9 mouse cellular contexts compared by ENCODE assay signal in genomic region chr4:40936175-40936839, GRCm38 (mm10). TPM values are rescaled to one million over a fixed set of nuclear protein-coding genes. Genes with fewer than 3 reads are reported as not detected.
DNase-seq lines count a peak whose midpoint lies in the region; ATAC-seq lines count a peak whose summit lies in the region.
"Had no signal": no experiment of that assay in that cellular context is flagged by ENCODE, and none has a peak within 500 bp of the region (broad histone marks: within the 10 kb centered on the region; RNA-seq: fewer than 3 reads in every experiment).

No protein-coding gene starts in this region.

- H3K9ac ChIP-seq in forebrain, embryonic 16.5 days (replicated peaks; ENCODE audit: low read depth, low read length) = no peak overlapping the region
- no peak overlapping the region for H3K9ac ChIP-seq in forebrain, embryonic 11.5 days (ENCODE audit: low read length)
- H3K9ac ChIP-seq in midbrain, embryonic 14.5 days (replicated peaks; ENCODE audit: low read length) = no peak overlapping the region

- H3K4me1 ChIP-seq in forebrain, embryonic 16.5 days (replicated peaks; ENCODE audit: control insufficient read depth, insufficient read depth, low read length) = no peaks in the 10 kb centered on the region
- H3K4me1 ChIP-seq in forebrain, embryonic 11.5 days (replicated peaks; ENCODE audit: control insufficient read depth, insufficient read depth, low read length) = no peaks in the 10 kb centered on the region
- no peaks in the 10 kb centered on the region for H3K4me1 ChIP-seq in midbrain, embryonic 14.5 days (ENCODE audit: control insufficient read depth, insufficient read depth, low read length)

- DNase-seq in forebrain, embryonic 11.5 days (ENCODE audit: low spot score) = no peak
- peak; percentile 69 for DNase-seq in Muller cell, postnatal 12 days (ENCODE audit: inconsistent ontology term)
- peak; percentile 63 for DNase-seq in fat pad, adult 2 months (ENCODE audit: extremely low read depth, low read depth, low spot score)
- DNase-seq in layer of hippocampus, adult 9-10 months (ENCODE audit: low spot score) = peak; percentile 21
- peak; percentile 29 for DNase-seq in midbrain, embryonic 14.5 days
- DNase-seq in thymus, postnatal 4 days = no peak

- peak; percentile 71 for ATAC-seq in forebrain, embryonic 16.5 days
- no peak for ATAC-seq in forebrain, embryonic 11.5 days (replicated peaks; ENCODE audit: low FRiP score)
- ATAC-seq in midbrain, embryonic 14.5 days (ENCODE audit: low FRiP score, low TSS enrichment) = peak; percentile 50; the same call in 1 of the 2 replicates
- ATAC-seq in activated CD4-positive, CD25-positive, alpha-beta regulatory T cell, adult 4 months = no peak

- H3K4me2 ChIP-seq in forebrain, embryonic 16.5 days (ENCODE audit: low read length) = no peak overlapping the region
- no peak overlapping the region for H3K4me2 ChIP-seq in forebrain, embryonic 11.5 days (ENCODE audit: low read depth, low read length, severe bottlenecking)
- H3K4me2 ChIP-seq in midbrain, embryonic 14.5 days (ENCODE audit: low read length) = no peak overlapping the region

- H3K36me3 ChIP-seq in forebrain, embryonic 16.5 days (ENCODE audit: control insufficient read depth, insufficient read depth) = peaks cover 34% of the 10 kb centered on the region
- H3K36me3 ChIP-seq in forebrain, embryonic 11.5 days (ENCODE audit: control insufficient read depth, insufficient read depth, low read length) = peaks cover 19% of the 10 kb centered on the region
- H3K36me3 ChIP-seq in midbrain, embryonic 14.5 days (ENCODE audit: control insufficient read depth, insufficient read depth, low read length) = peaks cover 80% of the 10 kb centered on the region

- no peak overlapping the region for H3K27ac ChIP-seq in forebrain, embryonic 16.5 days (ENCODE audit: low read length)
- no peak overlapping the region for H3K27ac ChIP-seq in forebrain, embryonic 11.5 days (ENCODE audit: low read depth, low read length)
- H3K27ac ChIP-seq in midbrain, embryonic 14.5 days (replicated peaks; ENCODE audit: low read depth, low read length) = no peak overlapping the region

- H3K4me3 ChIP-seq in forebrain, embryonic 16.5 days (replicated peaks; ENCODE audit: low read length) = no peak overlapping the region
- no peak overlapping the region for H3K4me3 ChIP-seq in forebrain, embryonic 11.5 days (ENCODE audit: low read depth, low read length)
- no peak overlapping the region for H3K4me3 ChIP-seq in midbrain, embryonic 14.5 days (replicated peaks; ENCODE audit: low read depth, low read length)

- no peaks in the 10 kb centered on the region for H3K27me3 ChIP-seq in forebrain, embryonic 16.5 days (replicated peaks; ENCODE audit: control insufficient read depth, insufficient read depth, low read length)
- H3K27me3 ChIP-seq in forebrain, embryonic 11.5 days (ENCODE audit: control insufficient read depth, insufficient read depth, low read length) = no peaks in the 10 kb centered on the region
- H3K27me3 ChIP-seq in midbrain, embryonic 14.5 days (ENCODE audit: control insufficient read depth, insufficient read depth, low read length) = no peaks in the 10 kb centered on the region
- H3K27me3 ChIP-seq: CH12.LX had no signal

- 78% methylated on average over 9 of the region's 9 CpGs for WGBS in forebrain, embryonic 16.5 days
- 90% methylated on average over 9 of the region's 9 CpGs for WGBS in forebrain, embryonic 11.5 days
- 93% methylated on average over 9 of the region's 9 CpGs for WGBS in midbrain, embryonic 14.5 days

- H3K9me3 ChIP-seq in forebrain, embryonic 16.5 days (ENCODE audit: control insufficient read depth, low read length) = 0 out of 2 replicates have a peak, but pooled peaks cover 4% of the 10 kb centered on the region
- no peaks in the 10 kb centered on the region; the same call in 1 of the 2 replicates for H3K9me3 ChIP-seq in forebrain, embryonic 11.5 days (ENCODE audit: control insufficient read depth, low read length)
- H3K9me3 ChIP-seq in midbrain, embryonic 14.5 days (ENCODE audit: control insufficient read depth, low read length) = no peaks in the 10 kb centered on the region

RNA-seq across cellular contexts. Expression of gene Bag1, which starts 11.8 kb away (rescaled TPM):
- polyA plus RNA-seq in forebrain, embryonic 16.5 days (2015; fragmentation: Nextera tagmentation; extraction: Ambion mirVana) = 180 and 214 TPM in 2 replicates
- 217 and 227 TPM in 2 replicates for polyA plus RNA-seq in forebrain, embryonic 11.5 days (2014; fragmentation: Nextera tagmentation; extraction: Ambion mirVana)
- 203 and 204 TPM in 2 replicates for polyA plus RNA-seq in midbrain, embryonic 14.5 days (2014; fragmentation: Nextera tagmentation; extraction: Ambion mirVana)
- polyA plus RNA-seq in activated CD4-positive, CD25-positive, alpha-beta regulatory T cell, adult 4 months (2017; shearing (Covaris generic)) = 10 to 100 TPM; 11.5 to 15.0 TPM

RNA-seq across cellular contexts. Expression of gene Chmp5, which starts 11.9 kb away (rescaled TPM):
- polyA plus RNA-seq in forebrain, embryonic 16.5 days (2015; fragmentation: Nextera tagmentation; extraction: Ambion mirVana) = 167 and 183 TPM in 2 replicates
- polyA plus RNA-seq in forebrain, embryonic 11.5 days (2014; fragmentation: Nextera tagmentation; extraction: Ambion mirVana) = 120 and 134 TPM in 2 replicates
- 172 and 186 TPM in 2 replicates for polyA plus RNA-seq in midbrain, embryonic 14.5 days (2014; fragmentation: Nextera tagmentation; extraction: Ambion mirVana)
- 100 to 1,000 TPM; 121 to 129 TPM for polyA plus RNA-seq in activated CD4-positive, CD25-positive, alpha-beta regulatory T cell, adult 4 months (2017; shearing (Covaris generic))

RNA-seq across cellular contexts. Expression of gene Spink4, which starts 16.5 kb away (rescaled TPM):
- polyA plus RNA-seq in forebrain, embryonic 16.5 days (2015; fragmentation: Nextera tagmentation; extraction: Ambion mirVana) = not detected in 2 replicates
- polyA plus RNA-seq in forebrain, embryonic 11.5 days (2014; fragmentation: Nextera tagmentation; extraction: Ambion mirVana) = not detected in 2 replicates
- polyA plus RNA-seq in midbrain, embryonic 14.5 days (2014; fragmentation: Nextera tagmentation; extraction: Ambion mirVana) = not detected in 2 replicates
- polyA plus RNA-seq in activated CD4-positive, CD25-positive, alpha-beta regulatory T cell, adult 4 months (2017; shearing (Covaris generic)) = not detected

RNA-seq across cellular contexts. Expression of gene Nfx1, which starts 34.4 kb away (rescaled TPM):
- 133 and 141 TPM in 2 replicates for polyA plus RNA-seq in forebrain, embryonic 16.5 days (2015; fragmentation: Nextera tagmentation; extraction: Ambion mirVana)
- 108 and 115 TPM in 2 replicates for polyA plus RNA-seq in forebrain, embryonic 11.5 days (2014; fragmentation: Nextera tagmentation; extraction: Ambion mirVana)
- polyA plus RNA-seq in midbrain, embryonic 14.5 days (2014; fragmentation: Nextera tagmentation; extraction: Ambion mirVana) = 90.8 and 114 TPM in 2 replicates
- 10 to 100 TPM; 92.3 to 93.9 TPM for polyA plus RNA-seq in activated CD4-positive, CD25-positive, alpha-beta regulatory T cell, adult 4 months (2017; shearing (Covaris generic))

Comparison
In these comparisons a context has a peak if more than half of its experiments do, and no peak if none do; other contexts are left out.
1. ATAC-seq: peak in forebrain, embryonic 16.5 days (single experiment) and midbrain, embryonic 14.5 days (single experiment); none in forebrain, embryonic 11.5 days (single experiment) and activated CD4-positive, CD25-positive, alpha-beta regulatory T cell, adult 4 months (single experiment).
2. DNase-seq: peak in Muller cell, postnatal 12 days (single experiment), fat pad, adult 2 months (single experiment), layer of hippocampus, adult 9-10 months (single experiment) and midbrain, embryonic 14.5 days (single experiment); none in forebrain, embryonic 11.5 days (single experiment) and thymus, postnatal 4 days (single experiment).
3. RNA of gene Bag1, which starts 11.8 kb away (polyA plus RNA-seq): 217 to 227 TPM in forebrain, embryonic 11.5 days, 203 to 204 TPM in midbrain, embryonic 14.5 days and 180 to 214 TPM in forebrain, embryonic 16.5 days; 11.5 to 15.0 TPM in activated CD4-positive, CD25-positive, alpha-beta regulatory T cell, adult 4 months; every median in the first group is over 10 times any median in the second.